Mouse (Mus musculus): ENCODE measurements around the gene Etaa1.
A peak's percentile ranks its signal among the peaks of the same experiment; 100 is the strongest.
"Not testable (repeated sequence)": the region's sequence is repeated elsewhere in the genome, so short reads cannot be mapped to it uniquely, and the experiment has no call there.

The Etaa1 gene

GRCm38 (mm10) chr11:17953231-17954134 is at the start of gene Etaa1:
Gene Etaa1 (minus strand): TSS chr11:17953875.
- peak; percentile 92 for DNase-seq (ENCODE audit: extremely low spot score, low spot score)

- DNase-seq (ENCODE audit: extremely low spot score, low spot score), result no peak
These were observed 40.5 kb upstream of the Etaa1 start for GRCm38 (mm10) chr11:17994151-17994550.

- DNase-seq (ENCODE audit: extremely low spot score, low spot score), result no peak
These were observed 38.6 kb upstream of the Etaa1 start for GRCm38 (mm10) chr11:17992311-17992710.

GRCm38 (mm10) chr11:17983331-17983730 is 29.7 kb upstream of the Etaa1 start:
- DNase-seq (ENCODE audit: extremely low spot score, low spot score), result no peak

- no peak for DNase-seq (ENCODE audit: extremely low spot score, low spot score)
These were observed 27.6 kb upstream of the Etaa1 start for GRCm38 (mm10) chr11:17981246-17981645.

GRCm38 (mm10) chr11:17975581-17975980 is 21.9 kb upstream of the Etaa1 start:
- no peak for DNase-seq (ENCODE audit: extremely low spot score, low spot score)

- DNase-seq (ENCODE audit: extremely low spot score, low spot score), result no peak
These were observed 884 bp downstream of the Etaa1 start for GRCm38 (mm10) chr11:17952791-17953190.

- DNase-seq (ENCODE audit: extremely low spot score, low spot score), result no peak
These were observed 2.3 kb downstream of the Etaa1 start for GRCm38 (mm10) chr11:17951336-17951735.

- DNase-seq (ENCODE audit: extremely low spot score, low spot score), result no peak
These were observed 14.5 kb downstream of the Etaa1 start for GRCm38 (mm10) chr11:17939168-17939567.

GRCm38 (mm10) chr11:17937931-17938330 is 15.7 kb downstream of the Etaa1 start:
- no peak for DNase-seq (ENCODE audit: extremely low spot score, low spot score)

- no peak for DNase-seq (ENCODE audit: extremely low spot score, low spot score)
These were observed 35.8 kb downstream of the Etaa1 start for GRCm38 (mm10) chr11:17917905-17918304.

GRCm38 (mm10) chr11:17917101-17917500 is 36.6 kb downstream of the Etaa1 start:
- DNase-seq (ENCODE audit: extremely low spot score, low spot score), result no peak

GRCm38 (mm10) chr11:17916486-17916885 is 37.2 kb downstream of the Etaa1 start:
- DNase-seq (ENCODE audit: extremely low spot score, low spot score), result no peak

GRCm38 (mm10) chr11:17900996-17901395 is 52.7 kb downstream of the Etaa1 start:
- DNase-seq (ENCODE audit: extremely low spot score, low spot score), result not testable (repeated sequence)

Data from neural tube, embryonic 10.5 days (tissue).